9 mouse cellular contexts compared by ENCODE assay signal in genomic region chr10:112138871-112139430, GRCm38 (mm10). TPM values are rescaled to one million over a fixed set of nuclear protein-coding genes. Genes with fewer than 3 reads are reported as not detected.
DNase-seq lines count a peak whose midpoint lies in the region; ATAC-seq and TF ChIP-seq lines count a peak whose summit lies in the region.
"Had no signal": no experiment of that assay in that cellular context is flagged by ENCODE, and none has a peak within 500 bp of the region (broad histone marks: within the 10 kb centered on the region; RNA-seq: fewer than 3 reads in every experiment).

No protein-coding gene starts in this region.

- H3K9ac ChIP-seq in embryonic facial prominence, embryonic 15.5 days, result no peak overlapping the region
- peak overlapping the region; percentile 33; the same call in 1 of the 2 replicates for H3K9ac ChIP-seq in midbrain, postnatal 0 days (replicated peaks; ENCODE audit: low read length, poor library complexity, severe bottlenecking)

- no peak for TF ChIP-seq CTCF in layer of hippocampus, adult 2 months (conservative IDR thresholded peaks at IDR 0.05)
- no peak for TF ChIP-seq CTCF in midbrain, postnatal 0 days (IDR thresholded peaks at IDR 0.05)

- peak overlapping the region; percentile 42 for H3K4me2 ChIP-seq in embryonic facial prominence, embryonic 15.5 days (replicated peaks)
- H3K4me2 ChIP-seq in midbrain, postnatal 0 days (ENCODE audit: low read depth, low read length, poor library complexity, severe bottlenecking), result peak overlapping the region; percentile 41

- H3K36me3 ChIP-seq in embryonic facial prominence, embryonic 15.5 days, result no peaks in the 10 kb centered on the region
- H3K36me3 ChIP-seq in limb, embryonic 10.5 days, result no peaks in the 10 kb centered on the region
- H3K36me3 ChIP-seq in midbrain, postnatal 0 days (ENCODE audit: insufficient read depth, low read length), result no peaks in the 10 kb centered on the region

- DNase-seq in layer of hippocampus, adult 2 months (ENCODE audit: low spot score in 2 of 2), result no peak
- DNase-seq in layer of hippocampus, postnatal 36 days, result no peak
- DNase-seq in limb, embryonic 10.5 days (ENCODE audit: low spot score), result no peak
- DNase-seq in midbrain, postnatal 0 days (ENCODE audit: low spot score), result no peak
- DNase-seq in MN1 (ENCODE audit: low spot score), result no peak
- DNase-seq in ovary, adult 18-20 months (ENCODE audit: low spot score), result no peak
- no peak for DNase-seq in gastrocnemius, postnatal 25 days

- 40% methylated on average over 6 of the region's 6 CpGs for WGBS in embryonic facial prominence, embryonic 15.5 days
- WGBS in limb, embryonic 10.5 days, result 58% methylated on average over 6 of the region's 6 CpGs
- 17% methylated on average over 6 of the region's 6 CpGs for WGBS in midbrain, postnatal 0 days

- no peaks in the 10 kb centered on the region for H3K4me1 ChIP-seq in embryonic facial prominence, embryonic 15.5 days
- no peaks in the 10 kb centered on the region for H3K4me1 ChIP-seq in limb, embryonic 10.5 days
- no peaks in the 10 kb centered on the region for H3K4me1 ChIP-seq in midbrain, postnatal 0 days (ENCODE audit: insufficient read depth, low read length)

- H3K27me3 ChIP-seq in embryonic facial prominence, embryonic 15.5 days, result no peaks in the 10 kb centered on the region
- no peaks in the 10 kb centered on the region for H3K27me3 ChIP-seq in limb, embryonic 10.5 days (ENCODE audit: low read depth, poor library complexity, severe bottlenecking)
- no peaks in the 10 kb centered on the region for H3K27me3 ChIP-seq in midbrain, postnatal 0 days (ENCODE audit: insufficient read depth, low read length)

- H3K27ac ChIP-seq in layer of hippocampus, adult 2 months, result no peak overlapping the region
- no peak overlapping the region for H3K27ac ChIP-seq in embryonic facial prominence, embryonic 15.5 days (replicated peaks)
- H3K27ac ChIP-seq in limb, embryonic 10.5 days, result peak overlapping the region; percentile 70
- no peak overlapping the region for H3K27ac ChIP-seq in midbrain, postnatal 0 days (ENCODE audit: low read depth, low read length)

- H3K9me3 ChIP-seq in embryonic facial prominence, embryonic 15.5 days (replicated peaks), result no peaks in the 10 kb centered on the region
- no peaks in the 10 kb centered on the region for H3K9me3 ChIP-seq in limb, embryonic 10.5 days (replicated peaks)
- H3K9me3 ChIP-seq in midbrain, postnatal 0 days (ENCODE audit: low read length), result no peaks in the 10 kb centered on the region

- ATAC-seq in embryonic facial prominence, embryonic 15.5 days (ENCODE audit: insufficient number of reproducible peaks, low FRiP score, low TSS enrichment, low read depth), result no peak
- ATAC-seq in midbrain, postnatal 0 days (ENCODE audit: low FRiP score), result no peak

- H3K4me3 ChIP-seq in layer of hippocampus, adult 2 months, result peak overlapping the region; percentile 46
- H3K4me3 ChIP-seq in embryonic facial prominence, embryonic 15.5 days (replicated peaks), result peak overlapping the region; percentile 34
- peak overlapping the region; percentile 38 for H3K4me3 ChIP-seq in limb, embryonic 10.5 days
- peak overlapping the region; percentile 29 for H3K4me3 ChIP-seq in midbrain, postnatal 0 days (ENCODE audit: low read depth, low read length)

RNA-seq across cellular contexts. Expression of gene Glipr1l3, which starts 21.2 kb away (rescaled TPM):
- not detected for total RNA-seq in layer of hippocampus, adult 2 months (2021)
- not detected for total RNA-seq in layer of hippocampus, postnatal 36 days (2021)
- 0.44 TPM in 1 of 2 replicates, not detected in the other for polyA plus RNA-seq in embryonic facial prominence, embryonic 15.5 days (2015; fragmentation: Nextera tagmentation; extraction: Ambion mirVana)
- not detected in 2 replicates for polyA plus RNA-seq in limb, embryonic 10.5 days (2016; fragmentation: Nextera tagmentation; extraction: Ambion mirVana)
- 0.61 and 1.6 TPM in 2 replicates for total RNA-seq in midbrain, postnatal 0 days (2014; rRNA removed)
- 0.58 and 0.59 TPM in 2 replicates for polyA plus RNA-seq in midbrain, postnatal 0 days (2015; fragmentation: Nextera tagmentation; extraction: Ambion mirVana)
- total RNA-seq in gastrocnemius, postnatal 25 days (2021), result not detected
- total RNA-seq: left cerebral cortex, adult 8-10 months had no signal

RNA-seq across cellular contexts. Expression of gene Caps2, which starts 24.5 kb away (rescaled TPM):
- under 1 TPM in 1 of 2 experiments, not detected in 1; 0.26 TPM for total RNA-seq in layer of hippocampus, adult 2 months (2021)
- total RNA-seq in layer of hippocampus, postnatal 36 days (2021), result under 1 TPM in 1 of 2 experiments, not detected in 1; 0.43 TPM
- polyA plus RNA-seq in embryonic facial prominence, embryonic 15.5 days (2015; fragmentation: Nextera tagmentation; extraction: Ambion mirVana), result 0.49 and 0.73 TPM in 2 replicates
- polyA plus RNA-seq in limb, embryonic 10.5 days (2016; fragmentation: Nextera tagmentation; extraction: Ambion mirVana), result 0.64 and 0.88 TPM in 2 replicates
- 0.61 and 0.93 TPM in 2 replicates for total RNA-seq in midbrain, postnatal 0 days (2014; rRNA removed)
- 0.43 and 0.52 TPM in 2 replicates for polyA plus RNA-seq in midbrain, postnatal 0 days (2015; fragmentation: Nextera tagmentation; extraction: Ambion mirVana)
- total RNA-seq in gastrocnemius, postnatal 25 days (2021), result not detected

RNA-seq across cellular contexts. Expression of gene Glipr1l2, which starts 55.8 kb away (rescaled TPM):
- total RNA-seq in layer of hippocampus, adult 2 months (2021), result not detected
- total RNA-seq in layer of hippocampus, postnatal 36 days (2021), result not detected
- not detected in 2 replicates for polyA plus RNA-seq in embryonic facial prominence, embryonic 15.5 days (2015; fragmentation: Nextera tagmentation; extraction: Ambion mirVana)
- polyA plus RNA-seq in limb, embryonic 10.5 days (2016; fragmentation: Nextera tagmentation; extraction: Ambion mirVana), result not detected in 2 replicates
- total RNA-seq in midbrain, postnatal 0 days (2014; rRNA removed), result not detected in 2 replicates
- not detected in 2 replicates for polyA plus RNA-seq in midbrain, postnatal 0 days (2015; fragmentation: Nextera tagmentation; extraction: Ambion mirVana)
- not detected for total RNA-seq in gastrocnemius, postnatal 25 days (2021)
- total RNA-seq: left cerebral cortex, adult 8-10 months had no signal
